Mouse (Mus musculus) yolk sac, embryonic 10.5 days (tissue): Measurements from ENCODE around the gene Il4i1.

Experiments
- DNase-seq: peaks from one replicate; pipeline ENCODE4 v3.0.0-alpha.2; 2017; ENCODE audit warnings: low spot score

Gene Il4i1

DNA sequence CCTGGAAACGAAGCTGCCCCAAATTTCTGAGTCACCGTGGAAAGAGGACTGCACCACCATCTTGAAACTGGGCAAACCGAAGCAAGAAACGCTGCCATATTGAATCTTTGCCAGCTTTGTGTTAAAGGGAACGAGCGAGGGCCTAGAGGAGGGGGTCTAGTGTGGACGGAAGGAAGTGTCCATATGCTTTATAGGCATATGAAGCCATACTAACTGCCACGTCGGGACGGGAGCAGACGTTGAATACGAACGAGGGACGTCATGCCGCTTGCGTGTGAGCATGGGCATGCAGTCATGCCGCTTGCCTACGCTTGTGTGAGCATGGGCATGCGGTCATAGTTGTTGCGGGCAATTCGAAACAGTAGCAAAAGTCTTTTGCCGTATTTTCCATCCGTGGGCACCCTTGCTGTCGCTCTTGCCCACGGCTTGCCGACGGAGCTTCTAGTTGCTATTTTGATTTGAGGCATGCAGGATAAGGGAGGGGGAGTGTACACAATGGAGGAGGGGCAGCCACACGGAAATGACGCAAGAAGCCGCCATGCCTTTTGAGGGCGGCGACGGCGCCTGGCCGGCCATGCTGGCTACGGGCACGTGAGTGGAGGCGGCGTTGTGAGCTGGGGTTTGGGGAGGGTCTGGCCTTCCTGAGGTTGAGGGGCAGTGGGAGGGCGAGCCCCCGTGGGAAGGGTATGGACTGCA lies 33.4 kb downstream of the Il4i1 start:
- DNase-seq, result peak; percentile 96

DNA sequence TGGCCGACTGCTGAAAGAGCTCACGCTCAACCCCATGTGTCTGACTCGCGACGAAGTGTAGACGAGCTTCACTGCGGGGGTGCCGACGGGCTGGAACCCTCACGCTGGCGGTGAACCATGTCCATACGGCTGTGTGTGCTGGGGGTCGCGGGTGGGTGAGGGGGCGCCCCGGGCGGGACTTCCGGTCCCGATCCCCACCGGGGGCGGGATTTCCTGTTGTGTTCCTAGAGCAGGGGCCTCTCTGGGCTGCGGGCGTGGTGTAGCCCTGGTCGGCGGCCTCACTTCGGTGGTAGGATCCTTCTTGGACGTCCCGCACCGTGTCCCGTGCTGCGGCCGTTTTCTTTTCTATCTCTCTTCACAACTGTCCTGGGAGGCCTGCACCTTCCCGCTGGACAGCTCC lies 34.0 kb downstream of the Il4i1 start:
- peak; percentile 90 for DNase-seq

DNA sequence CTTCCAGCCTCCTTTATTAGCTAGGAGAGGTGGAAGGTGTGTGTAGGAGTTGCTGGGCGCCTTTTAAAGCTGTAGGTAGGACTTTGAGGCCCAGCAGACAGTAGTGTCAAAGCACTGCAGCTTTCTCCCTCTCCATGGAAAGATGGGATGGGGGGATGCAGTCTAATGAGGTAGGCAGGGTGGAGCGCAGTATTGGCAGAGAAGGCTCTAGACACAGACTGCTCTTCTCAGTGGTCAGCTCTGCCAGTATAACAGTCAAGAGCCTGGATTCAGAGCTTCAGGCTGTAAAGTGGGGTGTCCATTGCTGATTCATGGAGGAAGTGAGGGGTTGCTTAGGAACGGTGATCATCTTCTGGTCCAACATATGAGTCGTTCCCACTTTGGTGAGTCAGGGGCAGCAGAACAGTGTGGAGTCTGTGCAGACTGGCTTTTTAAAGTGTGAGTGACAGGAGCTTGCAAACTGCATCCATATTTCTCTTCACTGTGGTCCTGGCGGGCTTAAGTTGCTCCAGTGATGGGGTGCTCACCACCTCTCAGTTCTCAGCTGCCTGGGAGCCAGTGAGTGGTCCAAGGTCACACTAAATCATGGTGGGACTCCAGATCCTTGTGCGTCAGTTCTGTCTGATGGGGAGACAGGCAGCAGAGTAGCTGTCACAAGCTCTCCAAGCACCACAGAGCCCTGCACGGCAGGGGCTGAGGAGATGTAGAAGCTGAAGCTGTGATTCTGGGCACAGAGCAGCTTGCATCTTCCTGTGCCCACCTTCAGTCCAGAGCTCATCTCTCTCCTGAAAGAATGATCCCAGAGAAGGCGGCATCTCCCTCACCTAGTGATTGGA lies 34.8 kb downstream of the Il4i1 start:
- DNase-seq, result no peak

DNA sequence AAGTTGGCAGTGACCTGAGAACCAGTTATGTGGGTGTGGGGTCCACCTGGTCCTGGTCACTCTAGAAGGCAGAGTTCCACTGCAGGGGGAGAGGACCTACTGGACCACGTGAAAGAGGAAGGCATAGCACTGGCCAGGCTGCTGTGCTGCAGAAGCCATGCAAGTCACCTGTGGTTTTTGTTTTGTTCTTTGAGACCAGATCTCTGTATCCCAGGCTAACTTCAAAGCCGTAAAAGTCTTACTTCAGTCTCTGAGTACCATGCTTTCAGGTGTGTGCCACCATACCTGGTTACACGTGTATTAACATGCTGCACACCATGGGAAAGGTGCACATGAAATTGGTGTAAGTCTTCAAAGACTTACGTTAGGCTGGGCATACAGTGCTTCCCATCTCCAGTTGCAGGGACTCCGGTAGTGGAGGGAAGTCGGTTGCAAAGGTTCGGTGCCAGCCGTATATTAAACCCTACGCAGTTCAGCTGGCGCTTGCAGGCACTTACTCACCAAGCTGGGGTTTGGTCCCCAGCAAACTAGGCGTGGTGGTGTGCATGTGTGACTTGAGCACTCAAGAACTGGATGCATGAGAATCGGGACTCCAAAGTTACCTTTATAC lies 35.5 kb downstream of the Il4i1 start:
- DNase-seq, result no peak

DNA sequence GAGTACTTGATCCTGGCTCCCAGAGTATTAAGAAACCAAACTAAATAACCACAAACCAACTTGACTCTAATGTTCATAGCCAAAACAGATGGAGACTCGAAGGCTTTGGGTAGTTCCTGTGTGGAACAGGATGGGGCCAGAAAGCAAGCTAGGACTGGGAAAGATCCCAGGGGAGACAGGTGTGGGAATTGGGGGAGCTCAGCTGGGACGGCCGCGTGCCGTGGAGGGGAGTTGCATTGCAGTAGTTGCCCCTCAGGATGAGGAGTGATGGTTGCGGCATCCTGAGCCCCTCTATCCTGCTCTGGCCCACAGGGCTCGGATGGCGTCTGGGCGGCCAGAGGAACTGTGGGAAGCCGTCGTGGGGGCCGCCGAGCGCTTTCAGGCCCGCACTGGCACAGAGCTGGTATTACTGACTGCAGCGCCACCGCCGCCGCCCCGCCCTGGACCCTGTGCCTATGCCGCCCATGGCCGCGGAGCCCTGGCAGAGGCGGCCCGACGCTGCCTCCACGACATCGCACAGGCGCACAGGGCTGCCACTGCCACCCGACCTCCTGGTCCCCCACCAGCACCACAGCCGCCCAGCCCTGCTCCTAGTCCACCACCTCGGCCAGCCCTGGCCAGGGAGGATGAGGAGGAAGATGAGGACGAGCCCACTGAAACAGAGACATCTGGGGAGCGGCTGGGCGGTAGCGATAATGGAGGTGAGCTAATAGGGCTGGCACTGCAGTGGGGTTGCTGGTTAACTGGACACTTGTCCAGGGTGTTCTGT lies 36.3 kb downstream of the Il4i1 start:
- DNase-seq, result no peak

DNA sequence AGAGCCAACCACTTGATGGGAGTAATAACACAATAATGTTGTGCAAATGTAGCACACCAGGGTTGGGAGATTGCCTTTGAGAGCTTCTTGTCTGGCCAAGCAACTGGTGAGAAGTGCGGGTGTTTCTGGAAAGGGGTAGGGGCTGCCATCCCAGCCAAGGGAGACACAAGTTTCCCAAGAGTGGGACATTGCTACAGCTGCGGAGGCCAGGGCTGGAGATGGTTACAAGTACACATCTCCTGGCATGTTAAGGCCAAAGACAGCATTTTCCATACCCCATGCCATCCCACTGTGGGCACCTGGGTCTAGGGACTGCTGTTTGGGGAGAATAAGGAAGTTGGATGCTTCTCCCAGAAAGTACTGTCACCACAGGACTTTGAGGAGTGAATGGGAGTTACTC lies 36.9 kb downstream of the Il4i1 start:
- no peak for DNase-seq

DNA sequence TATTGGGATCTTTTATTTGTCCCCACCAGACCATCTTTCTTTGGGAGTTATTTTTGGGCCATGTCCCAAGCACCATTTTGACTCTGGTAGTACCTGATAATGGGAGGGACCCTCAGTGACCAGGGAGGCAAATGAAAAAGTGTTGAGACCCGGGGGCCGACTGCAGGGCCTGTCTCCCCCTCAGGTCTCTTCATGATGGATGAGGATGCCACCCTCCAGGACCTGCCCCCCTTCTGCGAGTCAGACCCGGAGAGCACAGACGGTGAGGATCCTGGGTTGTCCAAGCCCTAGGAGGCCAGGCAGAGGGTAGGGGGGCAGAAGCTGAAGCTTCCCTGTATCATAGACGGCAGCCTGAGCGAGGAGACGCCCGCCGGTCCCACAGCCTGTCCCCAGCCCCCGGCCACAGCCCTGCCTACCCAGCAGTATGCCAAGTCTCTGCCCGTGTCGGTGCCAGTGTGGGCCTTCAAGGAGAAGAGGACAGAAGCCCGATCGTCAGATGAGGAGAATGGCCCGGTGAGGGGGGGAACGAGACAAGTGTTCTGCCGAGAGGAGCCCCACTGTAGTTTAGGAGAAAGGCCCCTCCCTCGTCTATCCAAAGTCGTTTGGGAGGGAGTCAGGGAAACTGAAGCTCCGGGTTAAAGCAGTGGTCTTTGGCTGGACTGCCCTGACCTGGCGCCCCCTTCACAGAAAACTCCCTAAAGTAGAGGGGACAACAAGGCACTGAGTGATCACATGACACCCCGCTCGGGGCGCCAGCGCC lies 37.6 kb downstream of the Il4i1 start:
- peak; percentile 43 for DNase-seq

DNA sequence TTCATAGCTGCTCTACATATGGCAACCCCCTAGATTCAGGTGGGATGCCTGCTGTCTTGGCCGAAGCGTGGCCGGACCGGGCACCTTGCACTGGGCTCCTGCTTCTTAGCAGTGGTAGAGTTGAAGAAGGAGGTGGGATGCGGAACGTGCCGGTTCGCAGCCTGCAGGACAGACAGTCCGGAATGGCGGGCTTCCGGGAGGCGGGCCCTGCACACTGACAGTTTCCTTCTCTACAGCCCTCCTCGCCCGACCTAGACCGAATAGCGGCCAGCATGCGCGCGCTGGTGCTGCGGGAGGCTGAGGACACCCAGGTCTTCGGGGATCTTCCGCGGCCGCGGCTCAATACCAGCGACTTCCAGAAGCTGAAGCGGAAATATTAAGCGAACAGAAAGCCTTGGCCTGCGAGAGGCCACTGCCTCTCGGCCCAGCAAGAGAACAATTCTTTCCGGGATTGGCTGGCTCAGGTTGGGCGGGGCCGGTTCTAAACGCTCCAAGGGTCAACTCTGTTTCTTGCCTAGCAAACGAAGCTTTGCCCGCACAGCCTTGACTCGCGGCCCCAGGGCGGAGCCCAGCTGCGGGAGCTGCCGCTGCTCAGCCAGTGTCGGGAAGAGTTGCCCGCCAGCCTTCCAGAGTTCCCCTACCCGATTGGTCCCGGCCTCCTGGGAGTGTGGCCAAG lies 38.3 kb downstream of the Il4i1 start:
- peak; percentile 93 for DNase-seq

DNA sequence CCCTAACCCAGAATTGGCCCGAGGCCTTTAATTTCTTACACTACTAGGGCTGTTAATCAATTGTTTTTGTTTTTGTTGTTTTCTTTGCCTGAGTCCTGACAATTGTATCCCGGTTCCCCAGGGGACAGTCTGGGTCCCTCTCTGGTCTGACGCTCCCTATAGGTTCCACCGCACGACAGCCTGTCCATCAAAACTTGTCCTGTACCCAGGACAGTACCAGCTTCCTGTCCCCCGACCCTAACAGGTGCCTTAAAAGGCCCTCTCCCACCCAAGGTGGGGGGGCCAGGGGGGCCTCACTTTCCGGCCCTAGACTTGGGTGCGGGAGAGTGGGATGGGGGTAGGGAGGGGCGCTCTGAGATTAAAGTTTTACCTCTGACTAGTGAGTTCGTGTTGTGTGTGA lies 38.8 kb downstream of the Il4i1 start:
- DNase-seq, result no peak

DNA sequence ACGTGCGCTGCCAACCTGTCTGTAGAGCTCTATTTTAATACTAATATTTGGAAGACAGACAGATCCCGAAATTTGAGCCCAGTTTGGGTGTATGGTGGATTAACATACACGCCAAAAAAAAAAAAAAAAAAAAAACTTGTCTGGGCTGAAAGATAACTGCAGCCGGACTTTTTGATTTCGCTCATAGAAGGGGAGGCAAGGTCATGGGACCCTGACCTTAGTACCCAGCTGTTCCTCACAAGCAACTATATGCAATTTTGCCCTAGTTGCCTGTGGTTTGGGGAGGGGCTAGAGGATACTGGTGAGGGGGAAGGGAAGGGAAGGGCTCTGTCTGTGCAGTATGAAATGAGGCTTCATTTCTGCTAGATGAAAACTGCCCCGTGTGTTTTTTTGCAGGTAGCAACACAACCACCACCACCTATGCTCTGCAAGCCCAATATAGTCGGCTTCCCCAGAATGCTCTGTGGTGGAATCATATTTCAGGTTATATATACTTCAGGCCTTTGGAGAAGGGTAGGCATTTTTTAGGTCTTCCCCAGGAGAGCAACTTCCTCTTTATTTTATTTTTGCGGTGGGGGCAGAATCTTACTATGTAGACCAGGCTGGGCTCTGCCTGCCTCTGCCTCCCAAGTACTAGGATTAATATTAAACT lies 40.2 kb downstream of the Il4i1 start:
- DNase-seq, result no peak

DNA sequence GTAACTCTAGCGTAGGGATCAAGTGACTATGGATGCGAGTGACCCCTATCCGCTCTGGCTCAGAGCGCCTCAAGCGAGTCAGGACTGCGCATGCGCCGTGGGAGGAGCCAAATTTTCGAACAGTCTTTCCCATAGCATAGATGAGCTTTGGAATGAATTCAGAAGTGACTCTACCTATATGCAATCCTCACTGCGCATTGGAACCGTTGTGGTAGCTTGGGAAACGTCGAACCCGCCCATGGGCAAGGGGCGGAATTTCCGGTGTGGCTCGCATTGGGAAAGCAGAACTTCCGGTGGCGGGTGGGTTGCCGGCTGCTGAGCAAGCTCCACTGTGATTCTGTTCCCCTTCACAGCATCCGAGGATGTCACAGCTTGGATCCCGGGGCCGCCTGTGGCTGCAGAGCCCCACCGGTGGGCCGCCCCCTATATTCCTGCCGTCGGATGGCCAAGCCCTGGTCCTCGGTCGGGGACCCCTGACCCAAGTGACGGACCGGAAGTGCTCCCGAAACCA lies 40.9 kb downstream of the Il4i1 start, which contains the start of gene Pnkp:
Gene Pnkp (plus strand): TSS at position 98 of the 511 bp plus-strand sequence.
- DNase-seq, result peak; percentile 92

DNA sequence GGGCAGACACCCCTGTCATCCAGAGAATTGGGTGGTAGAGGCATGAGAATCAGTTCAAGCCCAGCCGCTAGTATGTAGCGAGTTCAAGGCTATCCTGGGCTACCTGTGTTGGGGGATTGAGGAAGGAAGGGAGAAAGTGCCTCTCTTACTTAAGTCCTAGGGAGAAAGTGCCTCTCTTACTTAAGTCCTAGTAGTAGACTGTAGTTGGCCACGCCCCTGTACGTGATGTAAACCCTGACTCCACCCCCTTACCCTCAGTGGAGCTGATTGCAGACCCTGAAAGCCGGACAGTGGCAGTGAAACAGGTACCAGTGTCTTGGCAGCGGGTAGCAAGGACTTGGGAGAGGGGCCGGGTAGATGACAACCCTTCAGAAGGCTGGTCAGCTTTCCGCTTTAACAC lies 41.7 kb downstream of the Il4i1 start:
- DNase-seq, result peak; percentile 49

DNA sequence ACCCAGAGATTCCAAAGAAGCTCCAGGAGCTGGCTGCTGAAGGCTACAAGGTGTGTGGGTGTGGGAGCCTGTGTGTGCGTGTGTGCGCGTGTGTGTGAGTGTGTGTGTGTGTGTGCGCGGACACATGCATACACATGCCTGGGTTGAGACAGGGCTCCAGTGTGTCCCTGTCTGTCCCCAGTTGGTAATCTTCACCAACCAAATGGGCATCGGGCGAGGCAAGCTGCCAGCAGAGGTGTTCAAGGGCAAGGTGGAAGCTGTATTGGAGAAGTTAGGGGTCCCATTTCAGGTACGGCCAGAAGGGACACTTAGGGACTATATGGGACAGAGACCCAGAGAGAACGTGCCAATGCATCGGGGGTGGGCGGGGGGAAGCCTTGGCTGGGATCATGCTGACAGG lies 43.7 kb downstream of the Il4i1 start:
- no peak for DNase-seq

DNA sequence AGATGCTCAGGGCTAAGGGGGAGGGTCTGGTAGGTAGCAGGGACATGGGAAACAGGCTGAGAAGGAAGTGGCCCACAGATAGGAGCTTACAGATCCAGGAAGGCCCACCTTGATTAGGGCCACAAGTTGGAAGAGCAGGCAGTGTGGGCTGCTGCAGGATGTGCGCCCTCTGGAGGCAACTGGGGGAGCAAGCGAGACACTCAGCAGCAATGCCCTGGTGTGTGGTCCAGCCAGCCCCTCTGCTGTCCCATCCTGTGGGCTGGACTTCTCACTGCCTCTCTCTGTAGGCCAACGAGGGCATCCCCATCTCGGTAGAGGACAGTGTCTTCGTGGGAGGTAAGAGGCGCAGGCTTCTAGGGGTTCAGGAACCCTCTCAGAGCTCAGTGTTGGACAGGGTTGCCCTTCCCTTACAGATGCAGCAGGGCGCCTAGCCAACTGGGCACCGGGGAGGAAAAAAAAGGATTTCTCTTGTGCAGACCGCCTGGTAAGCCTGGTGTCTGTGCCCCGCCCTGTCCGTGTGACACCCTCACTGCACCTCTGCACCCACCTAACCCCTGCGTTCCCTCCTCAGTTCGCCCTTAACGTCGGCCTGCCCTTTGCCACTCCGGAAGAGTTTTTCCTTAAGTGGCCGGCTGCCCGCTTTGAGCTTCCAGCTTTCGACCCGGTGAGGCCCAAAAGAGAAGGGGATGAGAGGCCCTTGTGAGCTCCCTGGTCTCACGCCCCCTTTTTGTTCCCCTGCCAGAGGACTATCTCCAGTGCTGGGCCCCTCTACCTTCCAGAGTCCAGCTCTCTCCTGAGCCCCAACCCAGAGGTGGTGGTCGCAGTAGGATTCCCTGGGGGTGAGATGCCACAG lies 44.6 kb downstream of the Il4i1 start:
- DNase-seq, result no peak

DNA sequence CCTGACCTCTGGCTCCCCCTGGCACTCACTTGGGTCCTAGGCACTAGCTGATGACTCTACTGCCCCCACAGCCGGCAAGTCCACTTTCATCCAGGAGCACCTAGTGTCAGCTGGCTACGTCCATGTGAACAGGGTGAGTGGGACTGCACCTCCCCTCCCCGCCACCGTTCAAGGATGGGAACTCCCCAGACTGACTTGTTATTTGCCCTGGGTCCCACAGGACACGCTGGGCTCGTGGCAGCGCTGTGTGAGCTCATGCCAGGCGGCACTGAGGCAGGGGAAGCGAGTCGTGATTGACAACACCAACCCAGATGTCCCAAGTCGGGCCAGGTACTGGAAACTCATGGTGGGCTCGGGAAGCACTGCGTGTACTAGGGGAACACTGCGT lies 45.2 kb downstream of the Il4i1 start:
- DNase-seq, result no peak

DNA sequence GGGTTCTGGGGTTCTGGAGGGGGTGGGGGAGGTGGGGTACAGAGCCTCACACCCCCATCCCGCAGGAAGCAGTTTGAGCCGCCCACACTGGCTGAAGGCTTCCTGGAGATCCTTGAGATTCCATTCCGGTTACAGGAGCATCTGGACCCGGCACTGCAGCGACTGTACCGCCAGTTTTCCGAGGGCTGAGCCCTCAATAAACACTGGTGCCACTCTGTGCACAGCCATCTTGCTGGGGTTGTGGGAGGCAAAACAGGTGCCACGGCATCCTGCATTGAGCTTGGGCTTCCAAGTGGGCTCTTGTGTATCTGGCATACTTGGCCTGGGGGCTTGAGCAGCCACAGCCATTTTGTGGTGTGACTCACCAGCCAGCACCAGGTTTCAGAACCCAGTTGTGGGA lies 46.2 kb downstream of the Il4i1 start:
- DNase-seq, result no peak

DNA sequence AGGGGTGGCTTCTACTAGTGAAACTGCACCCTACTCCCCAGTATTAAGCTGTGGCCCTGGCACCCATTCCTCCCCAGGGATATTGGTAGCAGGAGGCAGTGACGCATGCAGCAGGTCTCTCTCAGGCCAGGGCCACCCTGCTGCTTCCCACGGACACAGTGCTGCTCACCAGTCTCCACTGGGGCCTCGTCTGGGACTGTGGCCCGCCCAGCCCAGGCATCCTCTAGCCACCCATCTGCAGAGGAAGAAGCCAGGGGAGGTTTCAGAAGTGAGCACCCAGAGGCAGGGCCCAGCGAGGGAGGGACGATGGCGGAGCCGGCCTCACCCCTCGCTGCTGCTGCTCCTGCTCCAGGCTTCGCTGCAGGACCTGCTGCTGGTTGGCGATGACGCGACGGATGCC lies 47.0 kb downstream of the Il4i1 start:
- DNase-seq, result no peak

DNA sequence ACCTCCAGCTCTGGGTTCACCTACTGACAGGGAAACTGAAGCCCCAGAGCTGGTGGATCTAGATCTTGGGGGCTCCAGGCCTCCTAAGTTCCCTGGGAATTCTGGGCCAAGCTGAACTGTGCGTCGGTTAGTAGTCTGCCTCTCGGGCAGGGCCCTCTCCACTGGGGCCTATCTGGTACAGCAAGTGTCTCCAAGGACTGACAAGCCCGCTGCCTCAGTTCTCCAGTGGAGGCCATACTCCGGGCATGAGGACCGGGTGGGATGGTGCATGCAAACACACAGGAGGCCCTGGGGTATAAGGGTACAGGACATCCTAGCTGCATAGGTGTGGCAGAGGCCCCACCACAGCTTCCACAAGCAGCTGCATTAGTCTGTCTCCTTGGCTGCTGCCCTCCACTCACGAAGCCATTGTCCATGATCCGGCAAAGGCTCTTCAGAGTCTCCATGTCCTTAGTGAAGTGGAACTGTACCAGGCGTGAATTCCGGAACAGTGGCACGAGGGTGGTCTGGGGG lies 47.9 kb downstream of the Il4i1 start:
- no peak for DNase-seq
